Mouse (Mus musculus): Measurements from ENCODE around the gene Ush2a.

GRCm38 (mm10) chr1:188330406-188330805 lies 68.6 kb downstream of the Ush2a start:
- TF ChIP-seq CTCF (IDR thresholded peaks at IDR 0.05; ENCODE audit: insufficient read depth, low read length) (no peak), POLR2A (IDR thresholded peaks at IDR 0.05; ENCODE audit: borderline replicate concordance, extremely low read depth, low read depth, low read length) (no peak)

Measured in lung, adult 2 months (tissue).